Mouse (Mus musculus) right cerebral cortex, postnatal 25 days (tissue): ENCODE measurements around the gene Mfsd5.
A peak's percentile ranks its signal among the peaks of the same experiment; 100 is the strongest.

Source experiments
- DNase-seq: peaks from one replicate; pipeline ENCODE4 v3.0.0; 2022

Mfsd5 gene

GRCm38 (mm10) chr15:102282463-102283292 lies 3.4 kb downstream of the Mfsd5 start:
- DNase-seq = no peak

- no peak for DNase-seq
Observed at GRCm38 (mm10) chr15:102283648-102284047, 4.4 kb downstream of the Mfsd5 start.

- no peak for DNase-seq
Observed at GRCm38 (mm10) chr15:102287395-102287794, 8.1 kb downstream of the Mfsd5 start.

- peak; percentile 92 for DNase-seq
Observed at GRCm38 (mm10) chr15:102295633-102296367, 16.5 kb downstream of the Mfsd5 start, which contains the start of gene Espl1. TSS of gene Espl1 (plus strand) at chr15:102296266.

GRCm38 (mm10) chr15:102296368-102297006 lies 17.2 kb downstream of the Mfsd5 start:
- DNase-seq = no peak

GRCm38 (mm10) chr15:102302542-102302941 lies 23.3 kb downstream of the Mfsd5 start:
- DNase-seq = no peak

- DNase-seq = no peak
Observed at GRCm38 (mm10) chr15:102308717-102309116, 29.5 kb downstream of the Mfsd5 start.

GRCm38 (mm10) chr15:102310074-102310845 lies 31.0 kb downstream of the Mfsd5 start:
- no peak for DNase-seq

- DNase-seq = no peak
Observed at GRCm38 (mm10) chr15:102311489-102311888, 32.2 kb downstream of the Mfsd5 start.

- DNase-seq = no peak
Observed at GRCm38 (mm10) chr15:102315292-102315691, 36.0 kb downstream of the Mfsd5 start.

GRCm38 (mm10) chr15:102316263-102316662 lies 37.0 kb downstream of the Mfsd5 start:
- DNase-seq = peak; percentile 48

GRCm38 (mm10) chr15:102324654-102325473 lies 45.6 kb downstream of the Mfsd5 start:
- no peak for DNase-seq

GRCm38 (mm10) chr15:102326022-102326576 lies 46.8 kb downstream of the Mfsd5 start, which contains the start of gene Pfdn5:
TSS of gene Pfdn5 (plus strand) at chr15:102326116.
- peak; percentile 86 for DNase-seq

GRCm38 (mm10) chr15:102326892-102327291 lies 47.6 kb downstream of the Mfsd5 start:
- no peak for DNase-seq
